Mouse (Mus musculus) erythroblast, embryonic 14.5 days (primary cell): ENCODE measurements around the gene Ikbip. TPM values are rescaled to one million over a fixed set of nuclear protein-coding genes. Genes with fewer than 3 reads are reported as not detected.
A peak's percentile ranks its signal among the peaks of the same experiment; 100 is the strongest.

Experiments used
- H3K27me3 ChIP-seq: 2 replicates; pipeline ENCODE4 v1.6.1; 2012; ENCODE audit warnings: inconsistent platforms; ENCODE audit not compliant: control insufficient read depth
- H3K36me3 ChIP-seq: 2 replicates; pipeline ENCODE4 v1.6.1; 2012; ENCODE audit warnings: mild to moderate bottlenecking, inconsistent platforms; ENCODE audit not compliant: control insufficient read depth
- H3K4me1 ChIP-seq: 2 replicates; pipeline ENCODE4 v1.6.1; 2012; ENCODE audit warnings: inconsistent platforms; ENCODE audit not compliant: control insufficient read depth
- H3K4me3 ChIP-seq: replicated peaks from 2 replicates; pipeline ENCODE3; 2012; ENCODE audit warnings: moderate library complexity, mild to moderate bottlenecking, inconsistent platforms
- H3K9me3 ChIP-seq: 2 replicates; pipeline ENCODE4 v1.6.1; 2012; ENCODE audit warnings: low read length, inconsistent platforms, mixed read lengths; ENCODE audit not compliant: control insufficient read depth
- GATA1 ChIP-seq: IDR thresholded peaks from 2 replicates; pipeline ENCODE4 v1.6.1; 2012; ENCODE audit warnings: low read length, inconsistent platforms, mixed read lengths
- TAL1 ChIP-seq: IDR thresholded peaks from 3 replicates; pipeline ENCODE4 v1.6.1; 2012; ENCODE audit warnings: low read length, inconsistent platforms, mixed read lengths
- polyA plus RNA-seq: library from polyadenylated mRNA; stranded (reverse); fragments of >175 nt; gene quantifications from 2 replicates; pipeline ENCODE4 v1.2.3, GENCODE M21; 2012

The Ikbip gene
- polyA plus RNA-seq, 1 experiment, result not detected

DNA sequence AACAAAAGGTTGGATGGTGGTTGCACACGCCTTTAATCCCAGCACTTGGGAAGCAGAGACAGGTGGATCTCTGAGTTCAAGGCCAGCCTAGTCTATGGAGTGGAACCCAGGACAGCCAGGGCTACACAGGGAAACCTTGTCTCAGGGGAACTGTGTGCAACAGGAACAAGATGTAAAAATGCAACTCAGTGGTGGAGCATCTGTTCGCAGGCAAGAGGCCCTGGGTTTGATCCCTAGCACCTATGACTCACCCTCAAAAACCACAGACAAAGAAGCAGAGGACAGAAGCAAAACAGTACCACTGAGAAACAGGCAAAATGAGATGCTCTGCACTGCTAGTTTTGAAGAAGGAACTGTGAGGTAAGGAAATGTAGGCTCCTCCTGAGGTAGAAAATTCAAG lies 6.1 kb upstream of the Ikbip start:
- no peak for TF ChIP-seq TAL1
- TF ChIP-seq GATA1, result no peak
- peaks cover 59% of the 10 kb centered on the region for H3K36me3 ChIP-seq
- H3K27me3 ChIP-seq, result no peaks in the 10 kb centered on the region
- H3K4me3 ChIP-seq, result no peak overlapping the region
- peaks cover 5% of the 10 kb centered on the region for H3K4me1 ChIP-seq
- H3K9me3 ChIP-seq, result no peaks in the 10 kb centered on the region

GRCm38 (mm10) chr10:91080540-91080939 lies 2.2 kb upstream of the Ikbip start:
- peaks cover 35% of the 10 kb centered on the region for H3K36me3 ChIP-seq
- TF ChIP-seq TAL1 (no peak), GATA1 (no peak)
- peak overlapping the region; percentile 19 for H3K4me3 ChIP-seq
- H3K4me1 ChIP-seq, result peaks cover 21% of the 10 kb centered on the region
- no peaks in the 10 kb centered on the region for H3K9me3 ChIP-seq
- no peaks in the 10 kb centered on the region for H3K27me3 ChIP-seq

- H3K27me3 ChIP-seq, result no peaks in the 10 kb centered on the region
- peaks cover 20% of the 10 kb centered on the region for H3K36me3 ChIP-seq
- H3K4me1 ChIP-seq, result peaks cover 21% of the 10 kb centered on the region
- no peaks in the 10 kb centered on the region for H3K9me3 ChIP-seq
- no peak for TF ChIP-seq TAL1
- no peak for TF ChIP-seq GATA1
- peak overlapping the region; percentile 89 for H3K4me3 ChIP-seq
Observed at GRCm38 (mm10) chr10:91081959-91082507, 707 bp upstream of the Ikbip start.

DNA sequence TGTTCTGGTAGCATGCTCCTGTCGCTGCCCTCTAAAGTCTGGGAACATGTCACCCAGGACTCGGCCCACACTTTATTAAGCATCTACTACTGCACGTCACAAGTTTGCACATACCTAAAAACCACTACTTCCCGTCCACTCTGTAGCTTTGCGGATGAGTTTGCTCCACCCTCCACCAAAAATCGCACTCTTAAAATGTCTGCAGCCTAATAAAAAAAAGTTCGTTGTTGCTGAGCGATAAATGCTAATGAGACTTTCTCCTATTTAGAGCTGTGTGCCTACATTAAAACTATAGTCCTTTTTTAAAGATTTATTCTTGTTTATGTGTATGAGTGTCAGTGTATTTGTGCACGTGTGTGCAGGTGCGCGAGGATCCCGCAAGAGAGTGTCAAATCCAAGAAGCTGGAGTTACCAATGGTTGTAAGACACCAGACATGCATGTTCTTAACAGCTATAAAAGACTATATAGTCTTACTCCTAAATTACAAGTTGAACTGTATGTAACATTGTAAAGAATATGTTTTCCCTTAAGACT lies 720 bp downstream of the Ikbip start:
- H3K9me3 ChIP-seq, result no peaks in the 10 kb centered on the region
- H3K36me3 ChIP-seq, result peaks cover 9% of the 10 kb centered on the region
- TF ChIP-seq GATA1, result no peak
- TF ChIP-seq TAL1, result no peak
- peak overlapping the region; percentile 89 for H3K4me3 ChIP-seq
- peaks cover 21% of the 10 kb centered on the region for H3K4me1 ChIP-seq
- no peaks in the 10 kb centered on the region for H3K27me3 ChIP-seq

GRCm38 (mm10) chr10:91092812-91093211 lies 10.1 kb downstream of the Ikbip start:
- no peaks in the 10 kb centered on the region for H3K9me3 ChIP-seq
- H3K4me3 ChIP-seq, result no peak overlapping the region
- no peaks in the 10 kb centered on the region for H3K36me3 ChIP-seq
- TF ChIP-seq TAL1 (no peak), GATA1 (no peak)
- peaks cover 2% of the 10 kb centered on the region for H3K4me1 ChIP-seq
- no peaks in the 10 kb centered on the region for H3K27me3 ChIP-seq

DNA sequence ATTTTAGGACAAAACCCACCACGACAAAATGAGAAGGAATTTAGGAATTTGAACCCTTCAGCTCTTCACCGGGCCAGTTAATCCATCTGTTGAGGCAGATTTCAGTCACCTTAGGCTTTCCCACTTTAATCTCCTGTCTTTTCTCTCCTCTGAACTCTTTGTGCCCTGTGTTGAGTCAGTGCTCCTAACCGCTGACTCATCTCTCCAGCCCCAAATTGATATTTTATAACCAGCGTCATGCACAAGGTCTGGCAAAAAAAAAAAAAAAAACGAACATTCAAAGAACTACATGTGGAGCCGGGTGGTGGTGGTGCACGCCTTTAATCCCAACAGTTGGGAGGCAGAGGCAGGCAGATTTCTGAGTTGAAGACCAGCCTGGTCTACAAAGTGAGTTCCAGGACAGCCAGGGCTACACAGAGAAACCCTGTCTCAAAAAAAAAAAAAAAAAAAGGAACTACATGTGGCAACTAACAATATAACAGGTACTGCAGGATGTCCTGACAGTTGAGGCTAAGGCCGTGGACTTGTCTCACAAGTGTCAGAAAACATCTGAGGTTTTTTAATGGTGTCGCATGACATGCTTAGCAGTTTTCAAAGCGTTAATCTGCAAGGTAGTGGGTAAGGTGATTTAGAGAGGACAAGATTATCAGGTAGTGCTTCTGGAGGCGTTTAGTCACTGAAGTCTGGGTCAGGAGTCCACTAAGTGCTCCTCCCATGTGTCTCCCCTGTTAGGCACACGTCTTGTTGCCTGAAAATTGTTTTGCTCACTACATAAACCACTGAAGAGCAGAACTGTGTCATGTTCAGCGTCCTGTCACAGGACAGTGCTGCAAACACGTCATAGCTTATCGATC lies 11.7 kb downstream of the Ikbip start:
- Histone ChIP-seq H3K4me1 (peaks cover 2% of the 10 kb centered on the region), H3K27me3 (no peaks in the 10 kb centered on the region), H3K36me3 (no peaks in the 10 kb centered on the region), H3K9me3 (no peaks in the 10 kb centered on the region), H3K4me3 (no peak overlapping the region)
- TF ChIP-seq TAL1 (no peak), GATA1 (no peak)

- no peak for TF ChIP-seq TAL1
- no peak for TF ChIP-seq GATA1
- H3K9me3 ChIP-seq, result no peaks in the 10 kb centered on the region
- H3K4me3 ChIP-seq, result no peak overlapping the region
- H3K4me1 ChIP-seq, result no peaks in the 10 kb centered on the region; the same call in none of the 2 replicates
- H3K36me3 ChIP-seq, result no peaks in the 10 kb centered on the region
- H3K27me3 ChIP-seq, result no peaks in the 10 kb centered on the region
Observed at GRCm38 (mm10) chr10:91098056-91098455, 15.3 kb downstream of the Ikbip start.

GRCm38 (mm10) chr10:91100101-91100500 lies 17.4 kb downstream of the Ikbip start:
- no peaks in the 10 kb centered on the region for H3K9me3 ChIP-seq
- H3K36me3 ChIP-seq, result no peaks in the 10 kb centered on the region
- TF ChIP-seq TAL1 (no peak), GATA1 (no peak)
- H3K27me3 ChIP-seq, result no peaks in the 10 kb centered on the region
- no peak overlapping the region for H3K4me3 ChIP-seq
- no peaks in the 10 kb centered on the region for H3K4me1 ChIP-seq

DNA sequence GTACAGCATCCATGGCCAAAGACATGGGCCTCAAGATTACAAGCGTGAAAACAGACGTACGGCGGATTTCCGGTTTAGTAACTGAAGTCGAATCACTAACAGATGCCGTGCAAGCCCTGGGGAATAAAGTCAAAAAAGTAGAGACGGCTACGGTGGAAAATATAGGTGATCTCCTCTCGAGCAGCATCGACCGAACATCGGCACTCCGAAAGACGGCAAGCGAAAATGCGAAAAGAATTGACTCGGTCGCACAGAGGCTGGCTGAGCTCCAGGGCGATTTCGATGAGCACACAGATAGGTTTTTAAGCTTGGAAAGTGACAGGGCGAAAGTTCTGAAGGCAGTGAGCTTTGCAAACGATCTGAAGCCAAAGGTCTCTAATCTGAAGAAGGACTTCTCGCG lies 19.2 kb downstream of the Ikbip start:
- no peak for TF ChIP-seq TAL1
- no peak for TF ChIP-seq GATA1

More for the DNA sequence above, 19.2 kb downstream of the Ikbip start:
- Histone ChIP-seq H3K36me3 (no peaks in the 10 kb centered on the region), H3K4me3 (no peak overlapping the region), H3K4me1 (no peaks in the 10 kb centered on the region), H3K27me3 (no peaks in the 10 kb centered on the region), H3K9me3 (no peaks in the 10 kb centered on the region)
